Mouse (Mus musculus): ENCODE measurements around the gene Chrna4. TPM values are rescaled to one million over a fixed set of nuclear protein-coding genes. Genes with fewer than 3 reads are reported as not detected.
A peak's percentile ranks its signal among the peaks of the same experiment; 100 is the strongest.

Gene Chrna4
- total RNA-seq (2014; rRNA removed), result 14.9 and 17.8 TPM in 2 replicates
- polyA plus RNA-seq (2015; fragmentation: Nextera tagmentation; extraction: Ambion mirVana), result 12.1 and 24.2 TPM in 2 replicates

GRCm38 (mm10) chr2:181043437-181043836 lies at the start of gene Chrna4:
Gene Chrna4 (minus strand): TSS chr2:181043546.
- peak; percentile 48 for DNase-seq
- no peak within 1 kb of the TSS for H3K4me2 ChIP-seq (ENCODE audit: low read depth)
- no peaks in the 10 kb centered on the region; the same call in 1 of the 2 replicates for H3K27me3 ChIP-seq (ENCODE audit: insufficient read depth, low read length)
- H3K27ac ChIP-seq (ENCODE audit: low read depth, low read length), result no peak within 1 kb of the TSS
- H3K4me3 ChIP-seq (ENCODE audit: low read depth, low read length), result no peak within 1 kb of the TSS
- H3K9ac ChIP-seq, result no peak within 1 kb of the TSS
- peaks cover 9% of the 10 kb centered on the region for H3K4me1 ChIP-seq (ENCODE audit: insufficient read depth)
- ATAC-seq, result no peak
- H3K9me3 ChIP-seq (ENCODE audit: low read length), result no peaks in the 10 kb centered on the region
- H3K36me3 ChIP-seq (ENCODE audit: insufficient read depth), result no peaks in the 10 kb centered on the region
- WGBS, result 28% methylated on average over 3 of the region's 3 CpGs
- TF ChIP-seq CTCF (IDR thresholded peaks at IDR 0.05; ENCODE audit: low read depth), result no peak

GRCm38 (mm10) chr2:181090123-181090522 lies 46.8 kb upstream of the Chrna4 start:
- TF ChIP-seq CTCF (IDR thresholded peaks at IDR 0.05; ENCODE audit: low read depth), result no peak
- H3K4me1 ChIP-seq (ENCODE audit: insufficient read depth), result no peaks in the 10 kb centered on the region
- H3K27me3 ChIP-seq (ENCODE audit: insufficient read depth, low read length), result no peaks in the 10 kb centered on the region
- 91% methylated on average over 3 of the region's 3 CpGs for WGBS
- ATAC-seq (no peak), DNase-seq (no peak)
- H3K4me3 ChIP-seq (ENCODE audit: low read depth, low read length), result no peak overlapping the region
- H3K9ac ChIP-seq, result no peak overlapping the region
- no peaks in the 10 kb centered on the region for H3K9me3 ChIP-seq (ENCODE audit: low read length)
- H3K36me3 ChIP-seq (ENCODE audit: insufficient read depth), result peaks cover 43% of the 10 kb centered on the region
- no peak overlapping the region for H3K27ac ChIP-seq (ENCODE audit: low read depth, low read length)
- no peak overlapping the region for H3K4me2 ChIP-seq (ENCODE audit: low read depth)

GRCm38 (mm10) chr2:181084997-181085396 lies 41.7 kb upstream of the Chrna4 start:
- peak; percentile 52 for TF ChIP-seq CTCF (IDR thresholded peaks at IDR 0.05; ENCODE audit: low read depth)
- no peaks in the 10 kb centered on the region for H3K4me1 ChIP-seq (ENCODE audit: insufficient read depth)
- H3K4me2 ChIP-seq (ENCODE audit: low read depth), result no peak overlapping the region
- H3K9me3 ChIP-seq (ENCODE audit: low read length), result no peaks in the 10 kb centered on the region
- ATAC-seq, result peak; percentile 42; the same call in 1 of the 2 replicates
- H3K36me3 ChIP-seq (ENCODE audit: insufficient read depth), result peaks cover 59% of the 10 kb centered on the region
- no peak overlapping the region for H3K4me3 ChIP-seq (ENCODE audit: low read depth, low read length)
- H3K27me3 ChIP-seq (ENCODE audit: insufficient read depth, low read length), result no peaks in the 10 kb centered on the region
- WGBS, result 70% methylated on average over 8 of the region's 8 CpGs
- no peak overlapping the region for H3K9ac ChIP-seq
- DNase-seq, result no peak
- H3K27ac ChIP-seq (ENCODE audit: low read depth, low read length), result no peak overlapping the region

GRCm38 (mm10) chr2:181083945-181084344 lies 40.6 kb upstream of the Chrna4 start:
- ATAC-seq (no peak), DNase-seq (no peak)
- no peaks in the 10 kb centered on the region for H3K4me1 ChIP-seq (ENCODE audit: insufficient read depth)
- H3K9me3 ChIP-seq (ENCODE audit: low read length), result no peaks in the 10 kb centered on the region
- no peak overlapping the region for H3K27ac ChIP-seq (ENCODE audit: low read depth, low read length)
- H3K4me2 ChIP-seq (ENCODE audit: low read depth), result no peak overlapping the region
- H3K4me3 ChIP-seq (ENCODE audit: low read depth, low read length), result no peak overlapping the region
- peaks cover 62% of the 10 kb centered on the region for H3K36me3 ChIP-seq (ENCODE audit: insufficient read depth)
- TF ChIP-seq CTCF (IDR thresholded peaks at IDR 0.05; ENCODE audit: low read depth), result no peak
- WGBS, result 44% methylated on average over 4 of the region's 4 CpGs
- no peaks in the 10 kb centered on the region for H3K27me3 ChIP-seq (ENCODE audit: insufficient read depth, low read length)
- no peak overlapping the region for H3K9ac ChIP-seq

GRCm38 (mm10) chr2:181080886-181081285 lies 37.5 kb upstream of the Chrna4 start:
- no peak for DNase-seq
- H3K27ac ChIP-seq (ENCODE audit: low read depth, low read length), result no peak overlapping the region
- H3K4me3 ChIP-seq (ENCODE audit: low read depth, low read length), result no peak overlapping the region
- H3K9ac ChIP-seq, result no peak overlapping the region
- no peaks in the 10 kb centered on the region for H3K9me3 ChIP-seq (ENCODE audit: low read length)
- WGBS, result 65% methylated on average over 5 of the region's 5 CpGs
- no peaks in the 10 kb centered on the region for H3K27me3 ChIP-seq (ENCODE audit: insufficient read depth, low read length)
- H3K36me3 ChIP-seq (ENCODE audit: insufficient read depth), result peaks cover 38% of the 10 kb centered on the region
- no peak for ATAC-seq
- TF ChIP-seq CTCF (IDR thresholded peaks at IDR 0.05; ENCODE audit: low read depth), result no peak
- H3K4me1 ChIP-seq (ENCODE audit: insufficient read depth), result no peaks in the 10 kb centered on the region
- no peak overlapping the region for H3K4me2 ChIP-seq (ENCODE audit: low read depth)

GRCm38 (mm10) chr2:181079518-181079917 lies 36.2 kb upstream of the Chrna4 start:
- no peak for TF ChIP-seq CTCF (IDR thresholded peaks at IDR 0.05; ENCODE audit: low read depth)
- no peak for ATAC-seq
- Histone ChIP-seq H3K36me3 (ENCODE audit: insufficient read depth) (peaks cover 30% of the 10 kb centered on the region), H3K9ac (no peak overlapping the region), H3K27ac (ENCODE audit: low read depth, low read length) (no peak overlapping the region), H3K4me3 (ENCODE audit: low read depth, low read length) (no peak overlapping the region), H3K4me2 (ENCODE audit: low read depth) (no peak overlapping the region), H3K9me3 (ENCODE audit: low read length) (no peaks in the 10 kb centered on the region), H3K4me1 (ENCODE audit: insufficient read depth) (no peaks in the 10 kb centered on the region), H3K27me3 (ENCODE audit: insufficient read depth, low read length) (no peaks in the 10 kb centered on the region)
- WGBS, result 92% methylated on average over 2 of the region's 2 CpGs
- DNase-seq, result no peak

GRCm38 (mm10) chr2:181078908-181079307 lies 35.6 kb upstream of the Chrna4 start:
- H3K27me3 ChIP-seq (ENCODE audit: insufficient read depth, low read length), result no peaks in the 10 kb centered on the region
- H3K9ac ChIP-seq, result no peak overlapping the region
- no peaks in the 10 kb centered on the region for H3K9me3 ChIP-seq (ENCODE audit: low read length)
- 92% methylated on average over 2 of the region's 2 CpGs for WGBS
- no peak overlapping the region for H3K4me2 ChIP-seq (ENCODE audit: low read depth)
- no peaks in the 10 kb centered on the region for H3K4me1 ChIP-seq (ENCODE audit: insufficient read depth)
- no peak overlapping the region for H3K27ac ChIP-seq (ENCODE audit: low read depth, low read length)
- peaks cover 30% of the 10 kb centered on the region for H3K36me3 ChIP-seq (ENCODE audit: insufficient read depth)
- H3K4me3 ChIP-seq (ENCODE audit: low read depth, low read length), result no peak overlapping the region
- no peak for ATAC-seq
- DNase-seq, result no peak
- no peak for TF ChIP-seq CTCF (IDR thresholded peaks at IDR 0.05; ENCODE audit: low read depth)

All from forebrain, postnatal 0 days (tissue).